Mouse (Mus musculus) heart, adult 2 months (tissue): Measurements from ENCODE around the gene Vps8. TPM values are rescaled to one million over a fixed set of nuclear protein-coding genes. Genes with fewer than 3 reads are reported as not detected.

ENCODE experiments used
- DNase-seq, 2 experiments: peaks; one replicate each; pipeline ENCODE4 v3.0.0; 2021
- H3K27ac ChIP-seq: fragments of 200-600 bp; 2 replicates; pipeline ENCODE4 v1.8.1; 2022
- H3K27me3 ChIP-seq: fragments of 200-500 bp; 2 replicates; pipeline ENCODE4 v1.6.1; 2012; ENCODE audit warnings: mild to moderate bottlenecking, low read length, inconsistent platforms, mixed read lengths; ENCODE audit not compliant: control insufficient read depth, insufficient read depth
- H3K36me3 ChIP-seq: fragments of 200-500 bp; 2 replicates; pipeline ENCODE4 v1.6.1; 2012; ENCODE audit warnings: low read length, inconsistent platforms; ENCODE audit not compliant: control insufficient read depth, insufficient read depth
- H3K4me1 ChIP-seq: fragments of 200-500 bp; 2 replicates; pipeline ENCODE4 v1.6.1; 2011; ENCODE audit warnings: low read length; ENCODE audit not compliant: control insufficient read depth, insufficient read depth
- H3K4me3 ChIP-seq: fragments of 200-600 bp; 2 replicates; pipeline ENCODE4 v1.8.1; 2022
- H3K79me2 ChIP-seq: fragments of 200-500 bp; replicated peaks from 2 replicates; pipeline ENCODE4 v1.6.1; 2012; ENCODE audit warnings: mild to moderate bottlenecking, inconsistent platforms, low read length, moderate library complexity, mixed read lengths; ENCODE audit not compliant: control insufficient read depth, insufficient read depth
- H3K9ac ChIP-seq: fragments of 200-500 bp; 2 replicates; pipeline ENCODE4 v1.6.1; 2012; ENCODE audit warnings: low read depth, mild to moderate bottlenecking, control low read depth, inconsistent platforms, low read length, mixed read lengths
- CTCF ChIP-seq: fragments of 200-600 bp; IDR thresholded peaks from 2 replicates; pipeline ENCODE4 v1.8.1; 2022; ENCODE audit warnings: antibody characterized with exemption, mild to moderate bottlenecking, moderate library complexity
- EP300 ChIP-seq: fragments of 200-500 bp; IDR thresholded peaks from 2 replicates; pipeline ENCODE4 v1.6.1; 2011; ENCODE audit warnings: low read depth, low read length, control low read depth; ENCODE audit not compliant: insufficient read depth
- POLR2A ChIP-seq: fragments of 200-500 bp; IDR thresholded peaks from 2 replicates; pipeline ENCODE4 v1.6.1; 2011; ENCODE audit warnings: mild to moderate bottlenecking, low read depth, low read length, control low read depth; ENCODE audit not compliant: insufficient read depth
- WGBS: fragments of 180-500 bp; shearing (Covaris S2); methylation state at CpG from one replicate; pipeline ENCODE4 v1.1.7; 2018; 5-methylcytosine and 5-hydroxymethylcytosine counted together
- intact Hi-C: fragments of 180-260 bp; cut with DNase I; formaldehyde crosslinking; loops from one replicate; pipeline ENCODE4 v1.15.1; 2025
- polyA plus RNA-seq: library from polyadenylated mRNA; depleted of rRNA; stranded (reverse); fragments of >200 nt; gene quantifications from 2 replicates; pipeline ENCODE4 v1.2.3, GENCODE M21; 2012
- total RNA-seq, 2 experiments: library from RNA; stranded (reverse); gene quantifications; 2 replicates each; pipeline ENCODE4 v1.2.3; 2021

Gene Vps8
- total and polyA plus RNA-seq, 3 experiments = 14.0 to 25.5 (median 24.1) TPM

DNA sequence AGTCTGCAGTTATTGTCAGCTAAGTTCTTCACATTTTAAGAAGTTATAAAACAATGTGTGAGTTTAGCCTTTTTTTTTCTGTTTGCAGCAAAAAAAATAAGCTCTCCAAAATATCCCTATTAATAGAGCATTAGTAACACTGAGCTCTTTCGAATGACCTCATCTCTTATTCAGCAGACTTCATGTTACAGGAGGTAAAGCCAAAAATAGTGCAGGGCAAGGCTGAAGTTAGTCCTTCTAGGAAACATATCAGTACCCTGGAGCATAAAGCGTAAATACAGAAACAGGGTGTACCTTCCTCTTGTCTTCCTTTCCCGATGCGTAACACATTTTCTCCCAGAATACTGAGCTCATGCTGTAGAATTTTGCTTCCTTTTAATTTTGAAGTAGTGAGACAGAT is 76.1 kb downstream of the Vps8 start:
- WGBS = 6% methylated on average over 4 of the region's 4 CpGs
- H3K27ac ChIP-seq = peak overlapping the region; percentile 87
- DNase-seq = no peak
- TF ChIP-seq EP300 (no peak), POLR2A (no peak), CTCF (no peak)
- 0 out of 2 replicates have a peak overlapping the region, but pooled peaks have one; percentile 1 for H3K4me3 ChIP-seq
- peaks cover 12% of the 10 kb centered on the region for H3K4me1 ChIP-seq
- intact Hi-C loops = loop anchor here (5.0 kb wide), 1 partner anchor 243 kb away; no protein-coding TSS in a partner anchor
- H3K36me3 ChIP-seq = peaks cover 6% of the 10 kb centered on the region
- no peaks in the 10 kb centered on the region for H3K27me3 ChIP-seq
- peak overlapping the region; percentile 45 for H3K9ac ChIP-seq
- H3K79me2 ChIP-seq = no peaks in the 10 kb centered on the region

DNA sequence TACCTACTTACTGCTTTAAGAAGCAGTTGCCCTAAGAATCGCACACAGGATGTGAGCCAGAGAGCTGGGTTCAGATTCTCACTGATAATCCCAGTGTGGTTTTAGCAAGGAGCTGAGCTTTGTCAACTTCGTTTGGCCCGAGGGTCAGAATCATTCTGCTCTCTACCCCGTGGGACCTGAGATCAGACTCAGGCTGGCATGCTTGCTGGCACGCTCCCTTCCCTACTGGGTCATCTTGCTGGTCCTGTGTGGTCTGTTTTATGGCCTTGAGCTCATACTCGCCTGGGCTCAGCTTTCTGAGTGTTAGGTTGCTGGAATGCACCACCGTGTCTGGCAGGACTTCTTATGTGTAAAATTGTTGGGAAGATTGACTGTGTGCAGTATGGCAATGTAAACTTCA is 76.7 kb downstream of the Vps8 start:
- no peak for TF ChIP-seq POLR2A
- Histone ChIP-seq H3K9ac (peak overlapping the region; percentile 45), H3K36me3 (peaks cover 6% of the 10 kb centered on the region), H3K4me1 (peaks cover 12% of the 10 kb centered on the region), H3K27ac (peak overlapping the region; percentile 87), H3K79me2 (no peaks in the 10 kb centered on the region), H3K4me3 (no peak overlapping the region), H3K27me3 (no peaks in the 10 kb centered on the region)
- WGBS = 48% methylated on average over 7 of the region's 7 CpGs
- DNase-seq = peak in 1 of 2 experiments; percentile 26
- intact Hi-C loops = loop anchor here (5.0 kb wide), 1 partner anchor 243 kb away; no protein-coding TSS in a partner anchor

DNA sequence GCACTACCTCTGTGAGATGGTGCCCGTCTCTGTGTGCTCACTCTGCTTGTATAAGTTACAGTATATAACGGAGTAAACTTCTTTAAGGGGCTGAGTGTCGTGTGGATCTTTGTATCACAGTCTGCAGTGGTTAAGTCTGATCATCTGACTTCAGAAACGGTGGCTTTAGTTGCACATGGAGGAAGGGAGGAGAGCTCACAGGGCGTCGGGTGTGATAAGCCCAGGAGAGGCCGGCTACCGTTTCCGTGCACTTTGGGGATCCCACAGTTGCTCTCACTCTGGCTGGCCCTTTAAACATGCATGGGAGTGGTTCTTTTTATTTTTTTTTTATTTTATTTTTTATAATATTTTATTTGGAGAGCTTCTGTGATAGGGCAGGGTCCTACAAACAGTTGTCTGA is 95.9 kb downstream of the Vps8 start:
- H3K27ac ChIP-seq = no peak overlapping the region
- H3K4me3 ChIP-seq = no peak overlapping the region
- no peaks in the 10 kb centered on the region for H3K27me3 ChIP-seq
- no peak overlapping the region for H3K9ac ChIP-seq
- whole genome bisulfite sequencing = 72% methylated on average over 9 of the region's 9 CpGs
- H3K4me1 ChIP-seq = peaks cover 2% of the 10 kb centered on the region; the same call in 1 of the 2 replicates
- intact Hi-C loops = no loop called here
- TF ChIP-seq CTCF = no peak
- no peak for TF ChIP-seq EP300
- H3K79me2 ChIP-seq = no peaks in the 10 kb centered on the region
- no peak for DNase-seq
- H3K36me3 ChIP-seq = peaks cover 4% of the 10 kb centered on the region

DNA sequence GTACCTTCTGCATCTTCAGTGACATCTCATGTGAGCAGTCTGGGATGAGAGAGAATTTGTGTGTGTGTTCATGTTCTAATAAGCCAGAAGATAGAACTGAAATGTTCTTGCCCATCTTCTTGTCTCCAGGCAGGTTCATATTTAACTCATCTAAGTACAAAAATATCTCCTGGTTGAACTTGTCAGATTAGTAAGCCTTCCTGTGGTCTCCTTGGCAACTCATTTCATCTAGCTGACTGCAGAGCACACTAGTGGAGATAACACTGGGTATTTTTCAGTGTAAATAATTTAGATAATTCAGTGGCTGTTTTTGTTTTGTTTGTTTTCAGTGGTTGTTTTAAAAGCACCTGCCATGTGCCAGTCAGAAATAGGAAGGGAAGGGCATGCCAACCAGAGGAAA is 96.9 kb downstream of the Vps8 start:
- Histone ChIP-seq H3K4me3 (no peak overlapping the region), H3K27ac (no peak overlapping the region; the same call in 1 of the 2 replicates), H3K9ac (no peak overlapping the region), H3K27me3 (no peaks in the 10 kb centered on the region), H3K36me3 (peaks cover 4% of the 10 kb centered on the region), H3K4me1 (peaks cover 2% of the 10 kb centered on the region; the same call in 1 of the 2 replicates), H3K79me2 (no peaks in the 10 kb centered on the region)
- TF ChIP-seq POLR2A = no peak
- TF ChIP-seq CTCF = no peak
- TF ChIP-seq EP300 = no peak
- DNase-seq = no peak
- intact Hi-C loops = no loop called here

DNA sequence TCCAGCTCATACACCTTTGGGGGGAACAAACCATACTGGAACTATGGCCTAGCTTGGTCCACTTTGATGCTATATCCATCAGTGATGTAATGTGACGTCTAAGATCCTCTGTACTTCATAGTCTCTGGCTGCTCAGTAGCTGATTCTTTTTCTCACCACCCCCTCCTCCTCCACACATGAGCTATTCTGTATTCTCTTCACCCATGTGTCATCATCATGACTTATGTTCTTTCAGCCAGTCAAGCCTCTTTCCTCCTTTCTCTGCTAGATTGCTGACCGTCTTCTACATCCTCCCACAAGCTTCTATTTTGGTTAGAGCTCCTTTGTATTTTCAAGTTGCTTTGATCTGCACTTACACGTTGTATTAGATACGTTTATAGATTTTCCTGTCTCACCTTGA is 100.8 kb downstream of the Vps8 start:
- TF ChIP-seq POLR2A = no peak
- no peak for DNase-seq

DNA sequence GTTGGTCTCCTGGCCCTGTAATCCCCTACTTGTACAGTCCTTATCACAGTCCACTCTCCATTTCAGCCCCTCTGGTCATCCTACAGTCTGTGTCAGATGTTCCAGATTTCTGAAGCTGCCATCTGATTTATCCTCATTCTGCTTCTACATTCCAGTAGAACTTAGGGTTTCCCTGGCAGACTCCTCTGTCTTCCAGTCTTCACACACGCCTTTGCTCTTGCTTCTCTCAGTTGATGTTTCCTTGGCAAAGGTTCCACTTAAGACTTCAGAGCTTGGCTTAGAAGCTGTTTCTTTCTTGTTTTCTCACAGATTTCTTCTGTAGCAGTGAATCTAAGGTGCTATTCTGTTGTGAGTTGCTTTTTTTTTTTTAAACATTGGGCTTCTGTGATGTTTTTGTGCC is 102.5 kb downstream of the Vps8 start:
- WGBS = 78% methylated on average over 1 of the region's 1 CpGs
- H3K27ac ChIP-seq = no peak overlapping the region
- no peak for DNase-seq
- TF ChIP-seq POLR2A = no peak
- no peaks in the 10 kb centered on the region for H3K36me3 ChIP-seq
- no peaks in the 10 kb centered on the region for H3K79me2 ChIP-seq
- intact Hi-C loops = no loop called here
- no peak overlapping the region for H3K4me3 ChIP-seq
- H3K9ac ChIP-seq = no peak overlapping the region
- no peaks in the 10 kb centered on the region for H3K4me1 ChIP-seq
- no peaks in the 10 kb centered on the region for H3K27me3 ChIP-seq

More for the DNA sequence above, 100.8 kb downstream of the Vps8 start:
- Histone ChIP-seq H3K27ac (no peak overlapping the region), H3K9ac (no peak overlapping the region), H3K36me3 (peaks cover 4% of the 10 kb centered on the region), H3K27me3 (no peaks in the 10 kb centered on the region), H3K4me1 (peaks cover 2% of the 10 kb centered on the region; the same call in 1 of the 2 replicates), H3K4me3 (no peak overlapping the region), H3K79me2 (no peaks in the 10 kb centered on the region)
- WGBS = 76% methylated on average over 4 of the region's 4 CpGs
- intact Hi-C loops = no loop called here
